Mouse (Mus musculus): ENCODE results near the gene Psmg3. TPM values are rescaled to one million over a fixed set of nuclear protein-coding genes. Genes with fewer than 3 reads are reported as not detected.

Psmg3 gene
- total RNA-seq, 2 experiments from 2014 or later: 17.2 to 17.9 TPM

GRCm38 (mm10) chr5:139818056-139818455 lies 8.6 kb downstream of the Psmg3 start:
- intact Hi-C loops (cut with DNase I): no loop called here
- DNase-seq (ENCODE audit: low spot score in 2 of 2): no peak

- intact Hi-C loops (cut with DNase I): no loop called here
- no peak for DNase-seq (ENCODE audit: low spot score in 2 of 2)
These were observed 9.4 kb downstream of the Psmg3 start for GRCm38 (mm10) chr5:139817292-139817691.

- no peak for DNase-seq (ENCODE audit: low spot score in 2 of 2)
- intact Hi-C loops (cut with DNase I): no loop called here
These were observed 10.2 kb downstream of the Psmg3 start for GRCm38 (mm10) chr5:139816445-139816844.

- intact Hi-C loops (cut with DNase I): no loop called here
- DNase-seq (ENCODE audit: low spot score in 2 of 2): no peak
These were observed 10.7 kb downstream of the Psmg3 start for GRCm38 (mm10) chr5:139815964-139816363.

GRCm38 (mm10) chr5:139813963-139814381 lies 12.7 kb downstream of the Psmg3 start:
- intact Hi-C loops (cut with DNase I): no loop called here
- no peak for DNase-seq (ENCODE audit: low spot score in 2 of 2)

- DNase-seq (ENCODE audit: low spot score in 2 of 2): no peak
- intact Hi-C loops (cut with DNase I): no loop called here
These were observed 13.6 kb downstream of the Psmg3 start for GRCm38 (mm10) chr5:139813126-139813490.

GRCm38 (mm10) chr5:139812398-139813125 lies 14.1 kb downstream of the Psmg3 start:
- intact Hi-C loops (cut with DNase I): no loop called here
- DNase-seq (ENCODE audit: low spot score in 2 of 2): no peak

- DNase-seq (ENCODE audit: low spot score in 2 of 2): no peak
- intact Hi-C loops (cut with DNase I): no loop called here
These were observed 14.8 kb downstream of the Psmg3 start for GRCm38 (mm10) chr5:139811677-139812397.

- intact Hi-C loops (cut with DNase I): no loop called here
- DNase-seq (ENCODE audit: low spot score in 2 of 2): no peak
These were observed 17.3 kb downstream of the Psmg3 start for GRCm38 (mm10) chr5:139809397-139809796.

- DNase-seq (ENCODE audit: low spot score in 2 of 2): no peak
- intact Hi-C loops (cut with DNase I): no loop called here
These were observed 20.8 kb downstream of the Psmg3 start for GRCm38 (mm10) chr5:139805924-139806323.

GRCm38 (mm10) chr5:139804573-139805111 lies 22.0 kb downstream of the Psmg3 start:
- DNase-seq (ENCODE audit: low spot score in 2 of 2): no peak
- intact Hi-C loops (cut with DNase I): no loop called here

GRCm38 (mm10) chr5:139804107-139804551 lies 22.6 kb downstream of the Psmg3 start:
- intact Hi-C loops (cut with DNase I): no loop called here
- no peak for DNase-seq (ENCODE audit: low spot score in 2 of 2)

GRCm38 (mm10) chr5:139803601-139804102 lies 23.0 kb downstream of the Psmg3 start:
- DNase-seq (ENCODE audit: low spot score in 2 of 2): no peak
- intact Hi-C loops (cut with DNase I): no loop called here

GRCm38 (mm10) chr5:139803165-139803564 lies 23.5 kb downstream of the Psmg3 start:
- no peak for DNase-seq (ENCODE audit: low spot score in 2 of 2)
- intact Hi-C loops (cut with DNase I): no loop called here

- intact Hi-C loops (cut with DNase I): no loop called here
- no peak for DNase-seq (ENCODE audit: low spot score in 2 of 2)
These were observed 24.8 kb downstream of the Psmg3 start for GRCm38 (mm10) chr5:139801880-139802279.

GRCm38 (mm10) chr5:139801231-139801630 lies 25.5 kb downstream of the Psmg3 start:
- intact Hi-C loops (cut with DNase I): no loop called here
- no peak for DNase-seq (ENCODE audit: low spot score in 2 of 2)

- intact Hi-C loops (cut with DNase I): no loop called here
- no peak for DNase-seq (ENCODE audit: low spot score in 2 of 2)
These were observed 26.7 kb downstream of the Psmg3 start for GRCm38 (mm10) chr5:139799801-139800590.

- DNase-seq (ENCODE audit: low spot score in 2 of 2): no peak
- intact Hi-C loops (cut with DNase I): no loop called here
These were observed 27.6 kb downstream of the Psmg3 start for GRCm38 (mm10) chr5:139799041-139799440.

GRCm38 (mm10) chr5:139798168-139798900 lies 28.4 kb downstream of the Psmg3 start:
- no peak for DNase-seq (ENCODE audit: low spot score in 2 of 2)
- intact Hi-C loops (cut with DNase I): no loop called here

Data from left cerebral cortex, postnatal 14 days (tissue).